Mouse (Mus musculus) bone marrow, adult 2 months (tissue): Measurements from ENCODE around the gene Fam124a. TPM values are rescaled to one million over a fixed set of nuclear protein-coding genes. Genes with fewer than 3 reads are reported as not detected.

Source experiments
- H3K27ac ChIP-seq: fragments of 200-500 bp; 2 replicates; pipeline ENCODE4 v1.5.1; 2012; ENCODE audit warnings: low read depth, mild to moderate bottlenecking, control low read depth, inconsistent platforms, low read length; ENCODE audit not compliant: control insufficient read depth, poor library complexity, insufficient read depth
- H3K4me1 ChIP-seq: fragments of 200-500 bp; 2 replicates; pipeline ENCODE4 v1.6.1; 2011; ENCODE audit warnings: low read length; ENCODE audit not compliant: control insufficient read depth, insufficient read depth
- H3K4me3 ChIP-seq: fragments of 200-500 bp; replicated peaks from 2 replicates; pipeline ENCODE3; 2011; ENCODE audit warnings: mild to moderate bottlenecking, low read depth, low read length, control low read depth; ENCODE audit not compliant: control insufficient read depth
- CTCF ChIP-seq: fragments of 200-500 bp; IDR thresholded peaks from 2 replicates; pipeline ENCODE4 v1.5.1; 2011; ENCODE audit warnings: low read length, control low read depth; ENCODE audit not compliant: control insufficient read depth, insufficient read depth
- POLR2A ChIP-seq: fragments of 200-500 bp; IDR thresholded peaks from 2 replicates; pipeline ENCODE4 v1.6.1; 2011; ENCODE audit warnings: low read depth, mild to moderate bottlenecking, control low read depth, low read length, borderline replicate concordance; ENCODE audit not compliant: control insufficient read depth
- WGBS: fragments of 180-500 bp; shearing (Covaris S2); methylation state at CpG from one replicate; pipeline ENCODE4 v1.1.7; 2018; 5-methylcytosine and 5-hydroxymethylcytosine counted together
- polyA plus RNA-seq: library from polyadenylated mRNA; stranded (reverse); fragments of >200 nt; gene quantifications from 2 replicates; pipeline ENCODE4 v1.2.4, GENCODE M21; 2011; ENCODE audit warnings: low replicate concordance; ENCODE audit not compliant: missing spikeins, insufficient read depth, insufficient read length

Fam124a gene
- polyA plus RNA-seq, result 0.97 TPM in 1 of 2 replicates, not detected in the other

- WGBS, result 1% methylated on average over 50 of the region's 51 CpGs
- Histone ChIP-seq H3K4me1 (no peaks in the 10 kb centered on the region), H3K4me3 (no peak within 1 kb of the TSS), H3K27ac (no peak within 1 kb of the TSS; the same call in 1 of the 2 replicates)
- TF ChIP-seq CTCF (no peak; the same call in 1 of the 2 replicates), POLR2A (no peak)
Observed at GRCm38 (mm10) chr14:62555309-62555829, at the start of gene Fam124a. Gene Fam124a, plus strand, starts transcription at chr14:62555737.

- no peak overlapping the region for H3K27ac ChIP-seq
- H3K4me3 ChIP-seq, result no peak overlapping the region
- 77% methylated on average over 3 of the region's 3 CpGs for WGBS
- no peaks in the 10 kb centered on the region for H3K4me1 ChIP-seq
- TF ChIP-seq POLR2A (no peak), CTCF (no peak)
Observed at GRCm38 (mm10) chr14:62506261-62506660, 49.3 kb upstream of the Fam124a start.

GRCm38 (mm10) chr14:62509350-62509749, 46.2 kb upstream of the Fam124a start:
- TF ChIP-seq POLR2A, result no peak
- no peak for TF ChIP-seq CTCF
- H3K27ac ChIP-seq, result no peak overlapping the region
- H3K4me3 ChIP-seq, result no peak overlapping the region
- no peaks in the 10 kb centered on the region for H3K4me1 ChIP-seq
- 71% methylated on average over 3 of the region's 3 CpGs for WGBS

GRCm38 (mm10) chr14:62512845-62513244, 42.7 kb upstream of the Fam124a start:
- Histone ChIP-seq H3K4me1 (no peaks in the 10 kb centered on the region), H3K4me3 (no peak overlapping the region), H3K27ac (no peak overlapping the region)
- 68% methylated on average over 1 of the region's 1 CpGs for WGBS
- TF ChIP-seq CTCF (no peak), POLR2A (no peak)

- Histone ChIP-seq H3K27ac (no peak overlapping the region), H3K4me3 (no peak overlapping the region), H3K4me1 (no peaks in the 10 kb centered on the region)
- TF ChIP-seq POLR2A, result no peak
- TF ChIP-seq CTCF, result no peak
- WGBS, result 75% methylated on average over 2 of the region's 2 CpGs
Observed at GRCm38 (mm10) chr14:62530951-62531350, 24.6 kb upstream of the Fam124a start.

GRCm38 (mm10) chr14:62536127-62536526, 19.4 kb upstream of the Fam124a start:
- no peak overlapping the region for H3K27ac ChIP-seq
- no peak overlapping the region for H3K4me3 ChIP-seq
- H3K4me1 ChIP-seq, result no peaks in the 10 kb centered on the region
- 66% methylated on average over 5 of the region's 5 CpGs for WGBS
- TF ChIP-seq POLR2A (no peak), CTCF (no peak)

- 71% methylated on average over 5 of the region's 5 CpGs for WGBS
- Histone ChIP-seq H3K27ac (no peak overlapping the region), H3K4me3 (no peak overlapping the region), H3K4me1 (no peaks in the 10 kb centered on the region)
- TF ChIP-seq CTCF (no peak), POLR2A (no peak)
Observed at GRCm38 (mm10) chr14:62536988-62537387, 18.5 kb upstream of the Fam124a start.

GRCm38 (mm10) chr14:62539834-62540233, 15.7 kb upstream of the Fam124a start:
- Histone ChIP-seq H3K4me1 (no peaks in the 10 kb centered on the region), H3K27ac (no peak overlapping the region), H3K4me3 (no peak overlapping the region)
- TF ChIP-seq CTCF, result no peak
- no peak for TF ChIP-seq POLR2A
- 83% methylated on average over 3 of the region's 3 CpGs for WGBS

- no peak overlapping the region for H3K4me3 ChIP-seq
- WGBS, result 67% methylated on average over 1 of the region's 1 CpGs
- no peak for TF ChIP-seq POLR2A
- no peak for TF ChIP-seq CTCF
Observed at GRCm38 (mm10) chr14:62541751-62542150, 13.8 kb upstream of the Fam124a start.

More at GRCm38 (mm10) chr14:62541751-62542150, 13.8 kb upstream of the Fam124a start:
- no peak overlapping the region for H3K27ac ChIP-seq
- H3K4me1 ChIP-seq, result no peaks in the 10 kb centered on the region
